Mouse (Mus musculus) ovary, postnatal 14 days (tissue): ENCODE results near the gene Foxs1.

Experiments used
- DNase-seq: peaks from one replicate; pipeline ENCODE4 v3.0.0; 2022; ENCODE audit warnings: low spot score

Foxs1 gene

DNA sequence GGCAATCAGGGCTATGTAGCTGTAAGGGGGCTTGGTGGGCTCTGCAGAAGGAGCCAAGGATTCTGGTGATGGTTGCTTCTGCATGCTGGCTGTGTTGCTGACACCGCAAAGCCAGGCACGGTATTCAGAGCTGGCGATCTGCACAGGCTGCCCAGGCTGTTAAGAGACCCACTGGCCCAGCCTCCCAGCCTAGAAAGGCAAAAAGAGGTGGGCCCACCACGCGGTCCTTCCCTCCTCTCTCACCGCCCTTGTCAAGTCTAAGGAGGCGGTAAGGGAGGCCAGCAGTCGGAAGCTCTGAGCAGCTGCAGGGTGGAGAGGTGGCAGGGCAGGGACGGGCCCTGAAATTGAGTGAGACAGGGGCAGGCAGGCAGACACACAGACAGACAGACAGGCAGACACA is at the start of gene Foxs1:
Gene Foxs1, minus strand, starts transcription at position 161 of the 400 bp plus-strand sequence.
- no peak for DNase-seq

DNA sequence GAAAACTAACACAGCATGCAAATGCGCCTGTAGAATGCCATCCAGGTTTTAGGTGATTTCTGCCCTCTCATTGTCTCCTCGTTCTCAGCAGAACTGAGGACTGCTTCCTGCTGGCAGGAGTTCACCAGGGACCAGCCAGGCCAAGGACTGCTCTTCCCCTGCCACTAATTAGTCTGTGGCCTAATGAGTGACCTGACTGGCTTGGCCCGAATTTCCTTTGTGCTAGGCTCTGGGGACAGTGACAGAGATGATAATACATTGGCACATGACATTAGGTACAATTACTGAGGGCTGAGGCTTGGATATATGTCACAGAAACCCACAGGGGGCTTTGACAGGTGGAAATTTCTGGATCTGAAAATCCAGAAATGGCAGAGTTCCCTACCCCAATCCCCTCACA is 44.0 kb upstream of the Foxs1 start:
- DNase-seq = no peak

- no peak for DNase-seq
Measured at GRCm38 (mm10) chr2:152965555-152965954, 32.5 kb upstream of the Foxs1 start.

GRCm38 (mm10) chr2:152962091-152962793 is 29.2 kb upstream of the Foxs1 start, which contains the start of gene Ttll9:
Ttll9 (plus strand) TSS chr2:152962485.
- DNase-seq = peak; percentile 58

DNA sequence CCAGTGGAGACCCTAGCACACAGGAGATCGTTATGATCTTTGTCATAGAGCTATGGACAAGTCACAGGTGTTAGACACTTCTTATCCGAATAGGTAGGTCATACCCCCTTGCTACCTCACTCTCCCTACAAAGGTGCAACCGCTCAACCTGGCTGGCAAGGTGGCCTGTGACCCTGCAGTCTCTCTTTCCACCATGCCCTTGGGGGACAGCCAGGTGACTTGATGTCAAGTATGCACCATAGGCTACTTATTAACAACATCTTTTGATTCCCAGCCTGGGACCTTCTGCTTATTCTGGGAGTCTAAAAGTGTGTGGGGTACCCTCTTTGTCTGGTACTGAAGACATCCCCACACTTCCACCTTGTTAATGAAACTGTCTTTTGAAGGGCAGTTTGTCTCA is 25.1 kb upstream of the Foxs1 start:
- no peak for DNase-seq

- DNase-seq = no peak
Measured at GRCm38 (mm10) chr2:152951850-152952720, 19.1 kb upstream of the Foxs1 start.

- DNase-seq = no peak
Measured at GRCm38 (mm10) chr2:152951065-152951849, 18.2 kb upstream of the Foxs1 start, which contains the start of gene Dusp15. Dusp15 (minus strand) TSS chr2:152951698.

DNA sequence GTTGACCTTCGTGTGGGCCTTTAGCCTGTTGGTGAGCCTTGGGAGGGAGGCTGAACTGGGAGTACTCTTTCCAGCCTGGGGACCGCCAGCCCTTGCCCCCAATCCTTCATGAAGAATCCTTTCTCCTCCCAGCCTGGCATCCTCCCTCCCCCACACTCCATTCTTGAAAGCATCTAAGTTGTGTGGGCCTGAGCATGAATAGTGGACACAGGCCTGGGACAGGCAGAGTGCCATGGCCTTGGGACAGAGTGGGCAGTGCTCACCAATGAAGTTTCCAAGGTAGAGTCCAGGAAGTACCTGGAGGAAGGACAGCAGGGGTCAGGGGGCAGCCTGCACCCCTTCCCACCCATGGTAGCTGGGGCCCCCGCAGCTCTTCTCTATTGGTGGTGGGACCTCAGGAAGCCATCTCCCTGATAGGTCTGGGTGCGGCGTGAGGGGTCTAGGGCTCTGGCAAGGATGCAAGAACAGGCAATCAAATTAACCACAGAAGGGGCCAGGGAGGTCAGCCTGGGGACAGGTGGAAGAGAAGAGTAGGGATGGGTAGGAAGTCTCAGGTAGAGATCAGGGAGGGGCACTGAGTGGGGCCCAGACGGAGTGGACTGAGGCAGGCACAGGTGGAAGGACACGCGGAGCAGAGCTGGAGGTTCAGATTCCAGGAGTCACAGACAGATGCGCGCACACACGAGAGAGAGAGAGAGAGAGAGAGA is 17.5 kb upstream of the Foxs1 start:
- DNase-seq = no peak

DNA sequence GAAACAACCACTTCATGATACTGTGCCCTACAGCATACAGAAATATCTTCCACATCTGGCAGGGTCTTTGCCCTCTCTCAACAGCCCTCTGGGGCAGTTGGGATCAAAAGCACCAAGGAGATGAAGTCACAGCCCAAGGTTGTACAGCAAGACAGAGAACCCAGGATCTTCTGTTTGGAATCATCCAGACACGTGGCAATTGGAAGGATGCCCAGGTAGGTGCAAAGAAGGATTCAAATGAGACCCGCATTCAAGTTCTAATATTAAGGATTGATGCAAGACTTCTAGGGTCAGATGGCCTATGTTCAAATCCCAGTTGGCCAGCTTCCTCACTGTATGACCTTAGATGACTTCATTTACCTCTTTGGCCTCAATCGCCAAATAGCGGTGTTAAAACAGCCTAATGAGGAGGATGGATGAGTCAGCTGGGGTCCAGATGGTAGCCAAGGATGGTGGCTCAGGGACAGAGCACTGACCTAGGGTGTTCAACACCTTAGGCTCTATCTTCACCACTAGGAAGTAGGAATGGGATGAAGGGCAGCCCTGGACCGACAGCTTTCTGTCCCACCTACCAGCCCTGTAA is 15.5 kb upstream of the Foxs1 start:
- no peak for DNase-seq

DNA sequence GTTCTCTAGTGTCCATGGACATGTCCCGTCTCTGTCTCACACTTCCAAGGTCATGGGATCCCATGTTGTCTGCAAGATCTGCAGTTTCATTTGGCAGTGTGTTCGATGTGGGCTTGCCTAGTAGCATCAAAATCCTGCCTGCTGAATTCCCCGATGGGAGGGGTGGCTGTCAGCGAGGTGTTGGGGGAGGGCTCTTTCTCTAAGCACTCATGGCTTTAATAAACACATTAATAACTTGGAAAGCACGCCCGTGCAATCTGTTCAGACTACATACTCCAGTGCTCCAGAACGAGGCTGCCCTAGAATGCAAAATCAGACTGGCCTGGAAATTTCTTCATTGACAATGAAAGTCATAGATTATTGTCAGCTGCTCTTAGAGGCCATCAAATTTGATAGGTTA is 14.1 kb upstream of the Foxs1 start:
- no peak for DNase-seq

DNA sequence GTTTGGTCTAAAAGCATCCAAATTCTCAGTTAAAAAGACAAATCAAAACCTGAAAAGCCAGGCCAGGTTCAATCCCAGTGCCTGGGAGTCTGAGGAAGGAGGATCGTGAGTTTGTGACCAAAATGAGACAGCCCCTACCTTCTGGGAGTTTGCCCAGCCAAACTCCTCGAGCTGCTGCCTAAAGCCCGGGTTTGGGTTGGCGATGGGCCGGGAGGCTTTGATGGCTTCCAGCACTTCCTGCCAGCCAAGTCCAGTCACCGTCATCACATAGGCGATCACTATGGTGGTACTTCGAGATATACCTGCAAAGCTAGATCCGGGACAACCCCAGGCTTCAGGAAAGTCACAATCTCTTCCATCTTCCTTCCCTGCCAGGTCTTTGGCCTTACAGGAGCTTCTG is 11.0 kb upstream of the Foxs1 start:
- no peak for DNase-seq

DNA sequence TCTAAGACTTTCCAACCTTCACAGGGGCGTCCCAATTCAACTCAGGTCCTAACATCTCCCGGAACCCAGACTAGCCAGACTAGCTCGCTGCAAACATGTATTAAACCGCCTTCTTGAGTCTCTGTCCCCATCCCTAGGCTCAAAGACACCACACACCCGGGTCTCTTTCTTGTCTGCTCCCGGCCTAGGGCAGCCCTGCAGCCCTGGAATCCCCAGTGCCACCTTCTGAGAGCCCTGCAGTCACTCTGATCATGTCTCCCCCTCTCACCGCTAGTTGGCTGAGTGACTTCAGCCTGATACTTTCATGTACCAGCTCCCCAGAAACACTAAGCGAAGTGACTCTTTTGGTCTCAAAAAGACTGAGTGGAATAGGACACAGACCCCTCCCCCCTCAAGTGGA is 10.6 kb upstream of the Foxs1 start:
- no peak for DNase-seq

DNA sequence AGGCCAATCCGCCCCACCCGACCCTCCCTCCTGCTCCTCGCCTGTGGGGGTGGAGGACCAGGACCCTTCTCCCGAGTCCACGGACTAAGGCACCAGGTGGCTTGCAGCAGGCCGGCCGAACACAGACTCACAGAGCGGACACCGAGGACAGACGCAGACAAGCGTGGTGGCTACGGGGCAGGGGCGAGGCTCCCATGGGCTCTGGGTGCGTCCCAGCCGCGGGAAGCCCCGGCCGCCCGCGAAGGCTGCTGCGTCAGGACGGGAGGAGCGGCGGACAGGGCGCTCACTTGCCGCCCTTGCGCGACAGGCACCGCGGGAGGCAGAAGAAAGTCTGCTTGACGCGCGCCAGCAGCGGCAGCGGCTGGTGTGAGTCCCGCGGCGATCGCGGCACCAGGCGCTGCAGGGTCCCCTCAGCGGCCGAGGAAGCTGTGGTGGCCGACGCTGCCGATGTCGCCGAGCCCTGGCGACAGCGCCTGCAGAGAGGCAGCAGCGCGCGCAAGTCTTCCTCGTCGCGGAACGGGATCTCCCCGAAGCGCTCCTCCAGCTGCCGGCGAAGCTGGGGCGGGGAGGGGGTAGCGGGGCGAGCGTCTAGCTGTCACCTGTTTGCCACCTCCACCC is 10.0 kb upstream of the Foxs1 start:
- no peak for DNase-seq

GRCm38 (mm10) chr2:152941776-152942175 is 8.8 kb upstream of the Foxs1 start:
- DNase-seq = no peak

- DNase-seq = no peak
Measured at GRCm38 (mm10) chr2:152941106-152941505, 8.1 kb upstream of the Foxs1 start.

- peak; percentile 46 for DNase-seq
Measured at GRCm38 (mm10) chr2:152939846-152940245, 6.8 kb upstream of the Foxs1 start.

DNA sequence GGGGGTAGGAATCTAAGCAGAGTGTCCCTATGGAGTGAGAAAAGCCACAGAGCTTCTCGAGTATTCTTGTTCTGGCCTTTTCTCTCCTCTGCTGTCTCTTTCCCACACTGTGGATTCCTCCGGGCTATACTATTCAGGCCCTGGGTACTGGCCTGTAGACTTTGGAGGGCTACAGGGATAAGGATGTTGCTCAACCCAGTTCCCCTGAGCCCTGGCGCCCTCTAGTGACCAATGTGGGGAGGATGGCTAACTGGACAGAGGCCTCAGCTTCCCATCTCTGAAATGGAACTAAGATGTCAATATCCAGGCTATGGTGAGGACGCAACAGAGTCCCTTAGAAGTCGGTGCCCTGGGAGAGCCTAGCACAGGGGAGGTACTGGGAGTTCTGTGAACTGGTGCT is 606 bp upstream of the Foxs1 start:
- DNase-seq = no peak

GRCm38 (mm10) chr2:152931456-152932160 is 1.4 kb downstream of the Foxs1 start:
- DNase-seq = no peak

DNA sequence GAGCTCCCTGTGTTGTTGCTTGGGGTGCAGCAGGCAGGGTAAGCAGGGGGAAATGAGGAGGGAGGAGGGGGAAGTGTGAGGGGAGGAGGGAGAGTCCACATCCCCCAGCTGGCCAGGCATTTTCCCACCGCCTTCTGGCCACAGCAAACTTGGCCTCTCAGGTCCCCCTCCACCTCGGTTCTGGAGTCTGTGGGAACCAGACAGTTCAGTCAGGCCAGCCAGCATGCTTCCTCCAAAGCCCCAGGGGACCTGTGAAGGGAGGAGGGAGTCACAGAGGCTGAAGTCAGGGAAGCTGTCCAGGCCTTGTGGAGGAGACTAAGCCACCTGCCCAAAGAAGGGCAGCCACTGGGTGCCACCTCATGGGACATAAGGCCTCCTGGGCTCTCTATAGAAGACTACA is 2.7 kb downstream of the Foxs1 start:
- no peak for DNase-seq

- DNase-seq = no peak
Measured at GRCm38 (mm10) chr2:152928988-152929370, 4.0 kb downstream of the Foxs1 start.
